Mouse (Mus musculus): ENCODE measurements around the gene Hist1h3b. TPM values are rescaled to one million over a fixed set of nuclear protein-coding genes. Genes with fewer than 3 reads are reported as not detected.
"Not testable (repeated sequence)": the region's sequence is repeated elsewhere in the genome, so short reads cannot be mapped to it uniquely, and the experiment has no call there.

Hist1h3b gene
- polyA plus RNA-seq, 1 experiment from 2014 or later, result 1.5 TPM

- Histone ChIP-seq H3K9ac (ENCODE audit: low read depth, low read length) (peak within 1 kb of the TSS; percentile 52), H3K27ac (ENCODE audit: low read depth, low read length) (peak within 1 kb of the TSS; percentile 94), H3K4me3 (ENCODE audit: low read depth, low read length) (peak within 1 kb of the TSS; percentile 36), H3K4me2 (replicated peaks; ENCODE audit: low read depth) (peak within 1 kb of the TSS; percentile 68)
- H3K9me3 ChIP-seq (ENCODE audit: control insufficient read depth); H3K4me1 ChIP-seq (replicated peaks; ENCODE audit: control insufficient read depth, insufficient read depth, low read length); H3K27me3 ChIP-seq (replicated peaks; ENCODE audit: control insufficient read depth, insufficient read depth, low read length); H3K36me3 ChIP-seq (ENCODE audit: control insufficient read depth, insufficient read depth): not testable (repeated sequence)
- WGBS, result under 1% methylated on average over 37 of the region's 58 CpGs
- TF ChIP-seq CTCF (IDR thresholded peaks at IDR 0.05; ENCODE audit: low read depth), result peak; percentile 38
- ATAC-seq, result peak; percentile 87
Observed at GRCm38 (mm10) chr13:23746201-23747080, 5.6 kb upstream of the Hist1h3b start, which contains the start of gene Hist1h2bb. Hist1h2bb (plus strand) TSS chr13:23746734.

GRCm38 (mm10) chr13:23747081-23747891 is 4.8 kb upstream of the Hist1h3b start:
- no peak; the same call in 1 of the 2 replicates for ATAC-seq
- Histone ChIP-seq H3K27ac (ENCODE audit: low read depth, low read length) (peak overlapping the region; percentile 94), H3K4me2 (replicated peaks; ENCODE audit: low read depth) (peak overlapping the region; percentile 68), H3K9ac (ENCODE audit: low read depth, low read length) (no peak overlapping the region), H3K4me1 (replicated peaks; ENCODE audit: control insufficient read depth, insufficient read depth, low read length) (peaks cover 4% of the 10 kb centered on the region; the same call in 1 of the 2 replicates), H3K4me3 (ENCODE audit: low read depth, low read length) (peak overlapping the region; percentile 36), H3K9me3 (ENCODE audit: control insufficient read depth) (no peaks in the 10 kb centered on the region), H3K27me3 (replicated peaks; ENCODE audit: control insufficient read depth, insufficient read depth, low read length) (no peaks in the 10 kb centered on the region), H3K36me3 (ENCODE audit: control insufficient read depth, insufficient read depth) (no peaks in the 10 kb centered on the region)
- 7% methylated on average over 9 of the region's 13 CpGs for WGBS
- TF ChIP-seq CTCF (IDR thresholded peaks at IDR 0.05; ENCODE audit: low read depth), result no peak

GRCm38 (mm10) chr13:23747892-23748288 is 4.2 kb upstream of the Hist1h3b start:
- Histone ChIP-seq H3K36me3 (ENCODE audit: control insufficient read depth, insufficient read depth) (no peaks in the 10 kb centered on the region), H3K27me3 (replicated peaks; ENCODE audit: control insufficient read depth, insufficient read depth, low read length) (no peaks in the 10 kb centered on the region), H3K4me2 (replicated peaks; ENCODE audit: low read depth) (no peak overlapping the region), H3K4me1 (replicated peaks; ENCODE audit: control insufficient read depth, insufficient read depth, low read length) (peaks cover 4% of the 10 kb centered on the region; the same call in 1 of the 2 replicates), H3K9me3 (ENCODE audit: control insufficient read depth) (no peaks in the 10 kb centered on the region), H3K4me3 (ENCODE audit: low read depth, low read length) (no peak overlapping the region), H3K9ac (ENCODE audit: low read depth, low read length) (no peak overlapping the region), H3K27ac (ENCODE audit: low read depth, low read length) (no peak overlapping the region; the same call in 1 of the 2 replicates)
- TF ChIP-seq CTCF (IDR thresholded peaks at IDR 0.05; ENCODE audit: low read depth), result no peak
- no peak for ATAC-seq
- WGBS, result 10% methylated on average over 4 of the region's 4 CpGs

DNA sequence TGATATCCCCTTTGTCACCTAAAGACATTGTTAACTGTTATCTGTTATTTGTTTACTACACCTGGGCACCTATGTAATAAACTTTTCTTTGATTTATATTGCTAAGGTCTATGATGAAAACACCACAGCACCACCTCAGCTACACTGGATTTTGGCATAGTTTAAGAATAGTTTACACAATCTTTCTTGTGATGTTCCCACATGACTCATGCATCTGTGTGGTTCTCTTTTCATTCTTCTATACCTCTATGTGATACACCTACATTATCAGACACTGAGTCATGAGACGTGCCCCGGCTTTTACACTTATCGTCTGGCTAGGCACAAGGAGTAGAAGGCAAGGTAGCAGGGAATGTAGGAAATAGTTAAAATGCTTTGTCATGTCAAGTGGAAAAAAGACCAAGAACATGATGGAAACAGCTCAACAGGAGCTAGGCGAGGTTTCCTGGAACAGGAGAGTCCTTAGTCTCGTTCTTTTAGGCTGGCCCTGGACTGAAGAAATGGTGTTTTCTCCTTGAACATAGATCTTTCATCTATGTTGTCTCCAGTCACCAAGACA is 2.4 kb upstream of the Hist1h3b start:
- no peak for TF ChIP-seq CTCF (IDR thresholded peaks at IDR 0.05; ENCODE audit: low read depth)
- H3K27ac ChIP-seq (ENCODE audit: low read depth, low read length), result 0 out of 2 replicates have a peak overlapping the region, but pooled peaks have one; percentile 16
- H3K4me3 ChIP-seq (ENCODE audit: low read depth, low read length), result no peak overlapping the region
- no peaks in the 10 kb centered on the region for H3K36me3 ChIP-seq (ENCODE audit: control insufficient read depth, insufficient read depth)
- no peak overlapping the region for H3K4me2 ChIP-seq (replicated peaks; ENCODE audit: low read depth)
- H3K9ac ChIP-seq (ENCODE audit: low read depth, low read length), result no peak overlapping the region
- H3K9me3 ChIP-seq (ENCODE audit: control insufficient read depth), result no peaks in the 10 kb centered on the region
- no peak for ATAC-seq
- H3K4me1 ChIP-seq (replicated peaks; ENCODE audit: control insufficient read depth, insufficient read depth, low read length), result peaks cover 4% of the 10 kb centered on the region; the same call in 1 of the 2 replicates
- 94% methylated on average over 5 of the region's 5 CpGs for WGBS
- no peaks in the 10 kb centered on the region for H3K27me3 ChIP-seq (replicated peaks; ENCODE audit: control insufficient read depth, insufficient read depth, low read length)

DNA sequence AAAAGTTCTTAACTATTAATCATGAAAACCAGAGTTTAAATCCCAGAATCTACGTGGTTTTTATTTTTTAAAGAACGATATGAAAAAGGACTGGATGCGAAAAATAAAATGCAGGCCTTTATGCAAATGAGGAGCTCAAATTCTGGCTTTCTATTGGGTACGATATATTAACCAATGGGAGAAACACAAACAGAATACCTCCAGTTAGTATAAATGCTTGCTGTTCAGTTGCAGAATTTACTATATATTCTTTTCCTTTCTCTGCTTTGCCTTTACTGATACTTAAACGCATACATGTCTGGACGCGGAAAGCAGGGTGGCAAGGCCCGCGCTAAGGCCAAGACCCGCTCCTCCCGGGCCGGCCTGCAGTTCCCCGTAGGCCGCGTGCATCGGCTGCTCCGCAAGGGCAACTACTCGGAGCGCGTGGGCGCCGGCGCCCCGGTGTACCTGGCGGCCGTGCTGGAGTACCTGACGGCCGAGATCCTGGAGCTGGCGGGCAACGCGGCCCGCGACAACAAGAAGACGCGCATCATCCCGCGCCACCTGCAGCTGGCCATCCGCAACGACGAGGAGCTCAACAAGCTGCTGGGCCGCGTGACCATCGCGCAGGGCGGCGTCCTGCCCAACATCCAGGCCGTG is 1.1 kb upstream of the Hist1h3b start, which contains the start of gene Hist1h2ab:
TSS of gene Hist1h2ab (plus strand) at position 288 of the 639 bp plus-strand sequence.
- ATAC-seq, result peak; percentile 50; the same call in 1 of the 2 replicates
- peak within 1 kb of the TSS; percentile 32 for H3K4me3 ChIP-seq (ENCODE audit: low read depth, low read length)
- H3K4me1 ChIP-seq (replicated peaks; ENCODE audit: control insufficient read depth, insufficient read depth, low read length); H3K9ac ChIP-seq (ENCODE audit: low read depth, low read length); H3K9me3 ChIP-seq (ENCODE audit: control insufficient read depth); H3K36me3 ChIP-seq (ENCODE audit: control insufficient read depth, insufficient read depth); H3K27me3 ChIP-seq (replicated peaks; ENCODE audit: control insufficient read depth, insufficient read depth, low read length): not testable (repeated sequence)
- peak; percentile 38; the same call in 1 of the 2 replicates for TF ChIP-seq CTCF (IDR thresholded peaks at IDR 0.05; ENCODE audit: low read depth)
- WGBS, result under 1% methylated on average over 24 of the region's 47 CpGs
- peak within 1 kb of the TSS; percentile 72 for H3K4me2 ChIP-seq (replicated peaks; ENCODE audit: low read depth)
- H3K27ac ChIP-seq (ENCODE audit: low read depth, low read length), result peak within 1 kb of the TSS; percentile 77

Data from intestine, postnatal 0 days (tissue).